Mouse (Mus musculus) CD4-positive helper T cell, adult 2 months (primary cell): ENCODE data around the gene Zcchc17.

Experiments
- DNase-seq: peaks from one replicate; pipeline ENCODE4 v3.0.0-alpha.2; 2012; ENCODE audit warnings: low read depth, missing footprints, low spot score

Zcchc17 gene

DNA sequence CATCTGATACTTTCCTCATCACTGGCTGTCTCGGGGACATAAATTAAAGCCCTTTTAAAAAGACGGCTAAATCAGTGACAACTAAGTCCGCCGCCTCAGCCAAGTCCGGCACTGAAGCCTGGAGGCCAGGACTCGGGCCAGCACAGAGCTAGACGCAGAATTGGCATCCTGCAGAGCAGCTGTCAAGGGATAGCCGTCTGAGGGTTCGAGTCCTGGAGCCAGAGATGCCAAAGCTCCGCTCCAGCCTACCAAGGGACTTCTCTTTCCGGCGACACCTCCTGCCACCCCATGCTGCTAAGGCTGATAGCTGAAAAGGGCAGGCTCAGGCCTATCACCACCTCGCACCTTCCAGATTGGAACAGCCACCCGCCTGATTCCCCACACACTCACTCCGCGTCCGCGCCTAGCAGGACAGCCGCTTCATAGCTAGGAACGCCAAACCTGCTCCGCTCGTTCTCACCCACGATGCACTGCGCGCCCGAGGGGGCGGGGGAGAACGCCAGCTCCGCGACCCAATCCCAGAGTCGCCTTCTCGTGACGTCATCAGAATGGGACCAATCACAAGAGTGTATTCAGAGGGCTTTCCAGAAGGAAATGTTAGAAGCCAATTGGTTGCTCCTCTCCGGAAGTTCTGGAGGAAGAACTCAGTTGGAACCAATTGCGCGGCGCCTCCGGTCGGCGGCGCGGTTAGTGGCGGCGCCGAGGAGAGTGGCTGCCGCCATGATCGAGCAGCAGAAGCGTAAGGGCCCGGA lies at the start of gene Zcchc17, which contains the start of gene Snrnp40:
Gene Zcchc17 (minus strand): TSS at position 458 of the 752 bp plus-strand sequence.
Gene Snrnp40 (plus strand): TSS at position 647 of the 752 bp plus-strand sequence.
- DNase-seq = peak; percentile 99

DNA sequence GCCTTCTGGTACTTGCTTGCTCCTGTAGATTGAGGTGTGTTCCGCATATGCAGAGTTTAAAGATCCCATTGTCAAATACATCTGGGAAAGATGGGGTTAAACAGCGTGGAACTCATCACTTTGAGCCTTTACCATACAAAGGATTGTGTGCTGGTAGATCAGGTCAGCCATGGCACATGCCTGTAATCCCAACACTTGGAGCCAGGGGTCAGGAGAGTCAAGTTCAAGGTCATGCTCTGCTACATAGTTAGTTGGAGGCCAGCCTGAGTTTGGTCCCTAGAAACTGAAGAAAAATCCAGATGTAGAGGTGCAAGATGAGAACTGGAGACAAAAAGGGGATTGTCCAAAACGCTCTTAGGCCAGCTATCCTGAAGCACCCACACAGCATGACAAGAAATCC lies 31.5 kb upstream of the Zcchc17 start:
- DNase-seq = no peak

GRCm38 (mm10) chr4:130389927-130390326 lies 30.2 kb upstream of the Zcchc17 start:
- no peak for DNase-seq

DNA sequence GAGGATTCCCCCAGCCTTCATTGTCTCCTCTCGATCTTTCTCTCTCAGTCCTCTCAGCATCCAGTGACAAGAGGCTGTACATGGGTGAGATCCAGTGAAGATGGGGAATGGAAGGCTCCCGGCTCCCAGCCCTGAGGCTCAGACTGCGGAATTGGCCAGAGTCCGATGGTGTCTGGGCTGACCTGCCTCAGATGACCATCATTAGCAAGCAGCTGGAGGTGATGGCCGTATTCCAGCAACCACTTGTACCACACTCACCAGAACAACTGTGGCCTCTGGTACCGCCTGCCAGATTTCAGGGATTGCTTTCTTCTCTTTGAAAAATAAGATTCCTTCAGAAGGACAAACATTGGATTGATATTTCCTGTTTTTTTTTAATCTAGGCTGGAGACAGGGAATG lies 29.8 kb upstream of the Zcchc17 start:
- DNase-seq = no peak

DNA sequence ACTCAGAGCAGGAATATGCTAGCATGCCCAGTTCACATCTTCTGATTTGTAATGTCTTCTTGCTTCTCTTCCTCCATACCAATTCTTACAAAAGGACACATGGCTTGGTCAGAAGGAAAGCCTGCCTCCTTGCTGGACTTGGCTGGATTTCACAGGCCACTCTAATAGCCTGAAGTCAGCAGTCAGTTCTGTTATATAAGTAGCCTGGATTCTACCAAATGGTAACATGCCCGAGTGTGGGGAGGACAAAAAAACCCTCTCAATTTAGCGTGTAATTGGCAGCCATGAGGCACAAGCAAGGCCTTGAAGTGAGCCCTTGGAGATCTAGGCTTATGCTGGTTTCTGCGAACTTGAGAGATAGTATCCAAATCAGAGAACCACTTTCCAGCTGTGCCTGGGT lies 27.5 kb upstream of the Zcchc17 start:
- DNase-seq = no peak

- no peak for DNase-seq
These were observed 20.7 kb upstream of the Zcchc17 start for GRCm38 (mm10) chr4:130380418-130380817.

DNA sequence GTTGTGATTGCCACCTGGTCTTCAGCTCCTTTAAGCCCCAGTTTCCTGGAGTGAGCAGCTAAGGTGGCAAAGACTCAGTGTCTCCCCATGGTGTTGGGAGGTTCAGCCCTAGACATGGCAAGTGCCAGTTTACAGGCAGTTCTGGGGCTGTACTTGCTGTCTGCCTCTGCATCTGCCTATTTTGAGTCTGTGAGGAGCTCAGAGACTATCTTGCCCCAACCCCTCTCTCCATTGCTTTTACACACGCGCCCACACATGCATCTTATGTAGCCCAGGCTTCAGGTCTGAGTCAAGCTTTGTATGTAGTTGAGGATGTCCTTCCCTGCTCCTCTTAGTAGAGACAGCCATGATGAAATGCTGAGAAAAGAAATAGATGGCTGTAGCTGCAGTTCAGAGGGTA lies 19.4 kb upstream of the Zcchc17 start:
- DNase-seq = no peak

DNA sequence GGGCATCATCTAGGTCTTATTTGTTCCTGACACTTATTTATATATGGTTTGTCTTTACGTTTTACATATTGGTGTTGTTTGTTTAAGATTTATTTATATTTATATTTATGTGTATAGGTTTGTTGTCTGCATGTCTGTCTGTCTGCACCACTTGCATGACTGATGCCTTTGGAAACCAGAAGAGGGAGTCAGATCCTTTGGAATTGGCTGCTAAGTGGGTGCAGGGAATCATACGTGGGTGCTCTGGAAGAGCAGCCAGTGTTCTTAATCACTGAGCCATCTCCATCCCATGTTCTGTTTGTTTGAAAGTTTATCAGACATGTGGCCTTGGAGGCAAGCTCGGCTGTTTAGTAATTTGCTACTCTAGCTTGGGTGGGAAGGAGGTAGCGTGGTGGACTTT lies 17.8 kb upstream of the Zcchc17 start:
- DNase-seq = no peak

DNA sequence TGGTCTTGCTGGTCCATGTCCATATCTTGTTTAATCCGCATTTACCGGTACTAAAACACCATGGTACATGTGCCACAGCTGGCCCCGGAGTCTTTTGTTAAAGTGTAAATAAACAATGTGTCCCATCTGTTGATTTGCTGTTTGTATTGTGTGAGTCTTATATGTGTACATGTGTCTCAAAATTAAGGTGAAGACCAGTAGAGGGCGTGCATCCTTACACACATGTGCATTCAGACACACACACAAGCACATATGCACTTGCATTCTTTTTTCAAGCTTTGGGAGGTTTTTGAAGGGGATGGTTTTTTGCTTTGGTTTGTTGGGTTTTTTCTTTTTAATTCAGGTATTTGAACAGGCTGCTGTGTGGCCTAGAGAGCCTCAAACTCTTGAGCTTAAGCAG lies 16.9 kb upstream of the Zcchc17 start:
- DNase-seq = no peak

GRCm38 (mm10) chr4:130360238-130360590 lies 471 bp upstream of the Zcchc17 start:
- no peak for DNase-seq

GRCm38 (mm10) chr4:130357946-130358345 lies 1.8 kb downstream of the Zcchc17 start:
- DNase-seq = no peak

DNA sequence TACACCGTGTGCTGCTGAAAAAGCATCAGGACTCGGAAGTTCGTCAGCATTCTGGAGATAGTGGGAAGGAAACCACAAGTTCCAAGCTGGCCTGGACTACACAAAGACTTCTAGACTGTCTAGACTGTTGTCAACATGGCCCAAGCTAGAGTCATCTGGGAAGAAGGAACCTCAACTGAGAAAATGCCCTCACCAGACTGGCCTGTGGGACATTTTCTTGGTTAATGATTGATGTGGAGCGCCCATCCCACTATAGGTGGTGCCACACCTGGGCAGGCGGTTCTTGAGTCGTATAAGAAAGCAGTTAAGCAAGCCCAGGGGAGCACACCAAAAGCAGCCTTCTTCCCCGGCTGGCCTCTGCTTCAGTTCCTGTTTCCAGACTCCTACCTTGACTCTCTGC lies 7.2 kb downstream of the Zcchc17 start:
- DNase-seq = no peak

DNA sequence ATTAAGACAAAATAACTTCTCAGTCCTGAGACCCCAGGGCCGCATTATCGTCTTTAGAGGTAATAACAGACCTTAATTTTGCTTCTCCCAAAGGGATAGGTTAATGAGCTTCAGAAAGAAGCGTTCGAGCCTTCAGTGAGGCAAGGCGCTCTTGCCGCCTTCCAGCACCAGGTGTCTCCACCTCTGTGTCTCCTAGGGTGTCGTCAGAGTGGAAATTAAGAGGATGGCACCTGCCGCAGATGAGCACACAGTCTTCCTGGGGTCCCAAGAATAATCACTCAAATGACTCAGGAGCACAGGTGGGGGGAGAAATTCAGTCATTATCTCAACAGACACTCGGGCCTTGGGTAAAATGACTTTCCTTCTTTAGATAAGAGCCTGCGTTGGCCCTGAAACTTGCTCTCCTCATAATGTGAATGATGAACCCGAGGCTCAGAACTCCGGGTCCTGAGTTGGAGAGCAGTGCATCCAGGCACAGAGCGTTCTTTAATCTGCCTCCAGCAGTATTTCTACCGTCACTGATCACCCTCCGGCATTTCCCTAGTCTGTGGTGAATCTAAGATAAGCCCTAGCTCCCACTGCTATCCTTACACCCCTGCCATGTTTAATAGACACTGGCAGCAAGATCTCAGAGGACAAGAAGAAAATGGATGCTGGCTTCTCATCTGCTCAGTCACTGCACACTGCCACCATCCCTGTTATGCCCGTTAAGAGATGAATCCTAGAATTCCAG lies 8.9 kb downstream of the Zcchc17 start:
- DNase-seq = no peak

DNA sequence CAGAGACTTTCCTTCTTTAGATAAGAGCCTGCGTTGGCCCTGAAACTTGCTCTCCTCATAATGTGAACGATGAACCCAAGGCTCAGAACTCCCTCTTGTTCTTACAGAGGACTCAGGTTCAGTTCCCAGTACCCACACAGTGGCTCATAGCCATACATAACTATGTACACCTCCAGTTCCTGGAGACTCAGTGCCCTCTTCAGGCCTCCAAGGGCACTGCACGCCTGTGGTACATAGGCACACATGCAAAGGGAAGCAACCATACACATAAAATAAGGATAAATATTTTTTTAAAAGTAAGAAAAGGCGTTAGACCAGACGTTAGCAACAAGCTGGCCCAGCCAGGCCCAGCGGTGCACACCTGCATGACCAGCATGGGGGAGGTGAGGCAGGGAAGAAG lies 10.1 kb downstream of the Zcchc17 start:
- DNase-seq = no peak

- DNase-seq = peak; percentile 59
These were observed 18.1 kb downstream of the Zcchc17 start for GRCm38 (mm10) chr4:130341691-130342090.

GRCm38 (mm10) chr4:130335867-130336266 lies 23.9 kb downstream of the Zcchc17 start:
- DNase-seq = no peak

DNA sequence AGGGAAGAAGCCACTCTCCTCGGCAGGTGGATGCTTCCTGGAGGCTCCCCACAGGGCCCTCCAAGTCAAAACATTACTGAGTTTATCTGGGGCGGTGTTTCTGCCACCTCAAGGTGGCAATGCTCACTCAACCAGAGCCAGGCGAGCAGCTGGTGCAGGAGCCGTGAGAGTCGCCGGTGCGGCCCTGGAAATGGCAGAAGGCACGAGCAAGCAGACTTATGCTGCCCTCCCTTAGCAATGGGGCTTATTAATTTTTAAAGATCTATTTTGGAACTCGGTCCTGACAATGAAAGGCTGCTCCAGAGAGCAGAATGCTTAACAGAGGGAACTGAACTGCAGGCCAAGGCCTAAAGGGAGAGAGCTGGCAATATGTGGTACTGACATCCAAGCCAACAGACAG lies 32.4 kb downstream of the Zcchc17 start:
- DNase-seq = no peak

- no peak for DNase-seq
These were observed 34.3 kb downstream of the Zcchc17 start for GRCm38 (mm10) chr4:130325446-130325845.

- no peak for DNase-seq
These were observed 36.1 kb downstream of the Zcchc17 start for GRCm38 (mm10) chr4:130323607-130324006.

- DNase-seq = no peak
These were observed 36.6 kb downstream of the Zcchc17 start for GRCm38 (mm10) chr4:130323165-130323564.

- DNase-seq = no peak
These were observed 37.2 kb downstream of the Zcchc17 start for GRCm38 (mm10) chr4:130322567-130322966.

DNA sequence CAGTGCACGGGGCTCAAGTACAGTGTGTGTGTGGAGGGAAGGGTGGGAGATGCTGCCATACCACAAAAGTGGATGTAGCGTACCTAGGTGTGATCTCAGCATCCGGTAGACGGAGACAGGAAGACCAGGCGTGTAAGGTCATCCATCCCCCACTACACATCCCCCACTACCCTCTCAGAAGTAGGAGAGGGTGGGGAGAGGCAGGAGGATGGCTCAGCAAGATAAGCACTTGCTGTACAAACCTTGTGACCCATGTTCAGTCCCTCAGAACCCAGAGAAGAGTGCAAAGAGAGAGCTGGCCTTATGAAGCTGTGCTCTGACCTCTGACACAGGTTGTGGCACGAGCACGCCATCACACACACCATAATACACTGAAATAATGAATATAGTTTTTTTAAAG lies 38.1 kb downstream of the Zcchc17 start:
- DNase-seq = no peak

DNA sequence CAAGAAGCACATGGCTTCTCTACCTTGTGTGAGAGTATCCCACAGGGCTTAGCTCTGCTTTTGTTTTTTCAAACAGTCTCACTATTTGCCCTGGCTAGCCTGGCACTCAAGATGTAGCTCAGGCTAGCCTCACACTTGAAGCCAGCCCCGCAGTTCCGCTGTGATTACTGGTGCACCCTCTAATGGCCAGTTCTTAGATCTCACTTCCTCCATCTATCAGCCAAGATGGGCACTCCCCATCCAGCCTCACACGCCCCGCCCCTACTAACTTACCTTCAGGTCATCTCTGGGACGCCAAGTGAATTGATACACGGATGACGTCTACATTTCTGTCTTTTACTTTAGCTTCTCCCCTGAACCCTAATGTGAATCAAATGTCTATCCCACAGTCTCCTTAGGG lies 40.2 kb downstream of the Zcchc17 start:
- no peak for DNase-seq
